Mouse (Mus musculus) myocyte (in vitro differentiated cells): ENCODE measurements at regions not wholly inside any gene's neighbourhood (a gene's known extent, or its start where the extent isn't known, plus 50 kb on each side); places are given as distances from the start of the nearest gene placed in this dataset.

Source experiments
- H3K27me3 ChIP-seq: one replicate; pipeline ENCODE4 v1.6.1; 2011; ENCODE audit not compliant: control insufficient read depth, insufficient read depth, insufficient read length
- H3K36me3 ChIP-seq: one replicate; pipeline ENCODE4 v1.6.1; 2011; ENCODE audit not compliant: control insufficient read depth, insufficient read depth
- H3K4me2 ChIP-seq: one replicate; pipeline ENCODE4 v1.6.1; 2011; ENCODE audit warnings: low read depth, control low read depth
- H3K4me3 ChIP-seq: one replicate; pipeline ENCODE4 v1.5.1; 2011; ENCODE audit warnings: mild to moderate bottlenecking, control low read depth, moderate library complexity
- H3K79me2 ChIP-seq: one replicate; pipeline ENCODE4 v1.6.1; 2011; ENCODE audit not compliant: control insufficient read depth, insufficient read depth
- H3ac ChIP-seq: one replicate; pipeline ENCODE4 v1.6.1; 2011; ENCODE audit not compliant: control insufficient read depth, insufficient read length
- CEBPB ChIP-seq: IDR thresholded peaks from 2 replicates; pipeline ENCODE4 v1.6.1; 2011; ENCODE audit warnings: mild to moderate bottlenecking, moderate library complexity; ENCODE audit not compliant: poor library complexity, insufficient read depth, severe bottlenecking
- E2F4 ChIP-seq: IDR thresholded peaks from one replicate; pipeline ENCODE4 v1.6.1; 2011; ENCODE audit warnings: mild to moderate bottlenecking, control low read depth, moderate library complexity; ENCODE audit not compliant: insufficient read depth
- MAX ChIP-seq: IDR thresholded peaks from one replicate; pipeline ENCODE4 v1.6.1; 2011; ENCODE audit warnings: low read depth, mild to moderate bottlenecking, control low read depth
- MYOD1 ChIP-seq, 3 experiments: IDR thresholded peaks; one replicate each; pipeline ENCODE4 v1.6.1; 2011; ENCODE audit warnings: control low read depth in 2 of 3, low read depth in 2 of 3, mild to moderate bottlenecking in 2 of 3, moderate library complexity in 1 of 3; ENCODE audit not compliant: insufficient read length in 2 of 3, control insufficient read depth in 1 of 3
- MYOG ChIP-seq, 3 experiments: IDR thresholded peaks; one replicate each; pipeline ENCODE4 v1.6.1; 2011; ENCODE audit warnings: control low read depth in 2 of 3, low read depth in 2 of 3, mild to moderate bottlenecking in 2 of 3; ENCODE audit not compliant: insufficient read length in 2 of 3, control insufficient read depth in 1 of 3, insufficient read depth in 1 of 3
- POLR2A ChIP-seq: IDR thresholded peaks from one replicate; pipeline ENCODE4 v1.6.1; 2011; ENCODE audit warnings: low read depth, mild to moderate bottlenecking, control low read depth, moderate library complexity; ENCODE audit not compliant: insufficient read length
- POLR2AphosphoS2 ChIP-seq: IDR thresholded peaks from one replicate; pipeline ENCODE4 v1.6.1; 2011; ENCODE audit warnings: low read depth, control low read depth; ENCODE audit not compliant: insufficient read length
- REST ChIP-seq: IDR thresholded peaks from one replicate; pipeline ENCODE4 v1.6.1; 2011; ENCODE audit warnings: mild to moderate bottlenecking, control low read depth, moderate library complexity; ENCODE audit not compliant: insufficient read depth, insufficient read length
- SRF ChIP-seq: IDR thresholded peaks from one replicate; pipeline ENCODE4 v1.6.1; 2011; ENCODE audit warnings: low read depth; ENCODE audit not compliant: control insufficient read depth, insufficient read length
- TCF12 ChIP-seq: IDR thresholded peaks from one replicate; pipeline ENCODE4 v1.6.1; 2011; ENCODE audit warnings: mild to moderate bottlenecking, control low read depth; ENCODE audit not compliant: poor library complexity, insufficient read depth, severe bottlenecking
- TCF3 ChIP-seq: IDR thresholded peaks from one replicate; pipeline ENCODE4 v1.6.1; 2011; ENCODE audit warnings: low read depth, control low read depth; ENCODE audit not compliant: insufficient read length
- USF1 ChIP-seq: IDR thresholded peaks from one replicate; pipeline ENCODE4 v1.6.1; 2011; ENCODE audit warnings: low read depth, mild to moderate bottlenecking, control low read depth, moderate library complexity

DNA sequence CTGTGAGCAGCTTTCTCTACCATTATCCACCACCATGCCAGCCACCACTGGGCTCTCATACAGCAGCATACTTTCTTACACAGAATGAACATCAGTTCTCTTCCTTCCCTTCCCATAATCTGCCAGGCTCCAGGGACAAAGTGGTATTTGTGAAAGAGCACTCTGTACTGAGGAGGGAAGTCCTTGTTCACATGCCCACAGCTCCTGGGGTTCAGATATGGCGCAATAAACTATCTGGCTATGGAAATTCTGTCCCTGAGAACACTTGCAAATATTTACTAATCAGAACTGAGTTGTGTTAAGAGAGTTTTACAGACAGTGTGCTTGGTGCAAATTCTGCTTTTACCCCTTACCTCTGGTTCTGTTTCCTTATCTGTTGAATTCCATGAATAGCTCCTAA is 74.2 kb upstream of the Ralgapa2 start:
- H3K36me3 ChIP-seq = no peaks in the 10 kb centered on the region
- H3K4me3 ChIP-seq = no peak overlapping the region
- H3K79me2 ChIP-seq = no peaks in the 10 kb centered on the region
- no peaks in the 10 kb centered on the region for H3K27me3 ChIP-seq
- no peak overlapping the region for H3K4me2 ChIP-seq
- TF ChIP-seq SRF = no peak
- TF ChIP-seq USF1 = no peak
- TF ChIP-seq POLR2AphosphoS2 = no peak
- TF ChIP-seq MYOD1 (IDR thresholded peaks at IDR 0.05; ENCODE audit: control insufficient read depth in 1 of 3, insufficient read length in 2 of 3, low read depth in 2 of 3) = no peak
- no peak for TF ChIP-seq CEBPB
- TF ChIP-seq TCF3 = no peak
- TF ChIP-seq POLR2A = no peak
- TF ChIP-seq E2F4 = no peak
- TF ChIP-seq MAX = no peak
- no peak for TF ChIP-seq MYOG (IDR thresholded peaks at IDR 0.05; ENCODE audit: control insufficient read depth in 1 of 3, insufficient read depth in 1 of 3, insufficient read length in 2 of 3, low read depth in 2 of 3)
- TF ChIP-seq REST = no peak
- no peak for TF ChIP-seq TCF12
- no peak overlapping the region for H3ac ChIP-seq

- Histone ChIP-seq H3K36me3 (no peaks in the 10 kb centered on the region), H3ac (no peak overlapping the region), H3K4me2 (no peak overlapping the region), H3K4me3 (no peak overlapping the region), H3K79me2 (no peaks in the 10 kb centered on the region), H3K27me3 (no peaks in the 10 kb centered on the region)
- no peak for TF ChIP-seq TCF3
- no peak for TF ChIP-seq USF1
- no peak for TF ChIP-seq POLR2AphosphoS2
- no peak for TF ChIP-seq CEBPB
- no peak for TF ChIP-seq MYOD1 (IDR thresholded peaks at IDR 0.05; ENCODE audit: control insufficient read depth in 1 of 3, insufficient read length in 2 of 3, low read depth in 2 of 3)
- no peak for TF ChIP-seq POLR2A
- TF ChIP-seq MAX = no peak
- TF ChIP-seq SRF = no peak
- TF ChIP-seq TCF12 = no peak
- no peak for TF ChIP-seq MYOG (IDR thresholded peaks at IDR 0.05; ENCODE audit: control insufficient read depth in 1 of 3, insufficient read depth in 1 of 3, insufficient read length in 2 of 3, low read depth in 2 of 3)
- no peak for TF ChIP-seq E2F4
- TF ChIP-seq REST = no peak
These were observed 74.8 kb upstream of the Ralgapa2 start for GRCm38 (mm10) chr2:146586981-146587380.

DNA sequence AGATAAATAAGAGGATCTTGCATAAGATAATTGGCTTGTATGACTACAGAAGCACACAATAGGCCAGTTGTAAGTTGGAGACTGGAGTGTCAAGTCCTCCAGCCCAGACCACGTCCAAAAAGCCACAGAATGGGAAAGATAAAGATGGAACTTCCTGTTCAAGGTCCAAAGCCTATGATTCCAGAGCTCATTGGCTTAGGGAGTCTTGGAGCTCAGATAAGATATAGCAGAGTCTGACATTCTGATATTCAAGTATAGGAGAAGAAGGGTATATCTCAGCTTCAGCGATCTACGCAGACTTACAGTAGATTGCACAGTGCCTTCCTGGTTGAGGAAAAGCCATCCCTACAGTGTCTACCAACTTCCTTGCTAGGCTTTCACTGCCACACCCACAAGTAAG is 77.7 kb upstream of the Ralgapa2 start:
- H3K36me3 ChIP-seq = no peaks in the 10 kb centered on the region
- H3K79me2 ChIP-seq = no peaks in the 10 kb centered on the region
- TF ChIP-seq TCF3 (no peak), USF1 (no peak), CEBPB (no peak), E2F4 (no peak), MYOG (IDR thresholded peaks at IDR 0.05; ENCODE audit: control insufficient read depth in 1 of 3, insufficient read depth in 1 of 3, insufficient read length in 2 of 3, low read depth in 2 of 3) (no peak), REST (no peak), MAX (no peak), TCF12 (no peak), SRF (no peak), POLR2A (no peak), POLR2AphosphoS2 (no peak), MYOD1 (IDR thresholded peaks at IDR 0.05; ENCODE audit: control insufficient read depth in 1 of 3, insufficient read length in 2 of 3, low read depth in 2 of 3) (no peak)
- H3K4me2 ChIP-seq = no peak overlapping the region
- H3K27me3 ChIP-seq = no peaks in the 10 kb centered on the region
- no peak overlapping the region for H3ac ChIP-seq
- H3K4me3 ChIP-seq = no peak overlapping the region

DNA sequence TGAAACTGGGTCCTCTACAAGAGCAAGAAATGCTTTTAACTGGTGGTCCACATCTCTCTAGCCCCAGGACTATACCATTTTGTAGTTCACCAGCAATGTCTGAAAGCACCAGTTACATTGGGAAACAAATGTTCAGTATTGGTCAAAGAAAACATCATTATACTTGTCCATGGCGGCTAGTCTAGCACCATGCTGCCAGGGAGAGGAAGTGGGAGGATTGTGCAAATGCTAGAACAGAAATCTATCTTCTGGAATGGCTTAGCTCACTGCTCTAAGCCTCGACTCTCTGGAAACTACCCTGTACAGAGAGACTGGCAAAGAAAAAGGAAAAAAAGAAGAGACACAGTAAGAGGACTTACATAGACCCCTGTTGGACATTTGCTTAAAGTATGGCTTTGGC is 81.1 kb upstream of the Ralgapa2 start:
- no peaks in the 10 kb centered on the region for H3K27me3 ChIP-seq
- no peaks in the 10 kb centered on the region for H3K36me3 ChIP-seq
- H3K4me3 ChIP-seq = no peak overlapping the region
- TF ChIP-seq REST (no peak), MYOD1 (IDR thresholded peaks at IDR 0.05; ENCODE audit: control insufficient read depth in 1 of 3, insufficient read length in 2 of 3, low read depth in 2 of 3) (no peak), MYOG (IDR thresholded peaks at IDR 0.05; ENCODE audit: control insufficient read depth in 1 of 3, insufficient read depth in 1 of 3, insufficient read length in 2 of 3, low read depth in 2 of 3) (no peak), USF1 (no peak), E2F4 (no peak), MAX (no peak), CEBPB (no peak), POLR2AphosphoS2 (no peak), TCF3 (no peak), POLR2A (no peak), SRF (no peak), TCF12 (no peak)
- no peak overlapping the region for H3ac ChIP-seq
- no peak overlapping the region for H3K4me2 ChIP-seq
- no peaks in the 10 kb centered on the region for H3K79me2 ChIP-seq
